Mouse (Mus musculus): ENCODE data around the gene Ubr4. TPM values are rescaled to one million over a fixed set of nuclear protein-coding genes. Genes with fewer than 3 reads are reported as not detected.

Ubr4 gene
- polyA plus RNA-seq, 2 experiments from 2014 or later = 40.6 to 63.7 TPM

Other genes starting within 250 kb of the Ubr4 start
- 100 to 1,000 TPM; 358 to 400 TPM for gene Minos1, start 221.5 kb upstream of the Ubr4 start, polyA plus RNA-seq (2017; shearing (Covaris generic))
- 100 to 1,000 TPM; 633 to 647 TPM for gene Capzb, start 159.7 kb upstream of the Ubr4 start, polyA plus RNA-seq (2017; shearing (Covaris generic))
- gene Pqlc2, start 41.9 kb upstream of the Ubr4 start, polyA plus RNA-seq (2017; shearing (Covaris generic)) = 1 to 10 TPM; 7.6 to 9.9 TPM
- gene Akr7a5, start 41.9 kb upstream of the Ubr4 start, polyA plus RNA-seq (2017; shearing (Covaris generic)) = 1 to 10 TPM; 7.5 to 8.2 TPM
- 10 to 100 TPM; 39.1 to 56.7 TPM for gene Mrto4, start within 50 bp of the Ubr4 start, polyA plus RNA-seq (2017; shearing (Covaris generic))
- gene Emc1, start within 50 bp of the Ubr4 start, polyA plus RNA-seq (2017; shearing (Covaris generic)) = 10 to 100 TPM; 19.9 to 20.6 TPM
- 1 to 10 TPM; 2.0 to 3.1 TPM for gene Iffo2, start 177.9 kb downstream of the Ubr4 start, polyA plus RNA-seq (2017; shearing (Covaris generic))